Mouse (Mus musculus): ENCODE measurements around the gene Hoxc4. TPM values are rescaled to one million over a fixed set of nuclear protein-coding genes. Genes with fewer than 3 reads are reported as not detected.

Gene Hoxc4
- polyA plus RNA-seq, 1 experiment from 2014 or later, result not detected

- WGBS, result 1% methylated on average over 57 of the region's 61 CpGs
- peaks cover 78% of the 10 kb centered on the region for H3K27me3 ChIP-seq (ENCODE audit: control insufficient read depth, insufficient read depth, low read length)
- peak; percentile 65 for DNase-seq (ENCODE audit: low spot score)
- no peak overlapping the region for H3K27ac ChIP-seq (ENCODE audit: low read depth, low read length)
- H3K4me1 ChIP-seq (replicated peaks; ENCODE audit: control insufficient read depth, insufficient read depth, low read length), result peaks cover 6% of the 10 kb centered on the region; the same call in 1 of the 2 replicates
- peak overlapping the region; percentile 14; the same call in 1 of the 2 replicates for H3K4me3 ChIP-seq (ENCODE audit: low read depth, low read length)
- H3K9ac ChIP-seq (ENCODE audit: low read length), result no peak overlapping the region; the same call in 1 of the 2 replicates
- H3K4me2 ChIP-seq (ENCODE audit: low read depth, low read length, severe bottlenecking), result peak overlapping the region; percentile 40
- H3K36me3 ChIP-seq (ENCODE audit: control insufficient read depth, insufficient read depth, low read length), result no peaks in the 10 kb centered on the region
- H3K9me3 ChIP-seq (ENCODE audit: control insufficient read depth, low read length), result no peaks in the 10 kb centered on the region
- no peak for ATAC-seq (replicated peaks; ENCODE audit: low FRiP score)
Observed at GRCm38 (mm10) chr15:103085831-103086671, 67.3 kb downstream of the Hoxc4 start.

MicroRNAs within 50 kb of the gene (microRNA counts, 519-probe panel; counts per million panel counts)
- microRNA mmu-miR-615-3p (31.2 counts per million), microRNA mmu-miR-615-5p (31.2 counts per million)

Small RNA genes within 50 kb of the gene (microRNA-seq; reads per million reads assigned to microRNA genes)
- gene Mir196a-2 (ENCODE audit: insufficient number of aligned reads), result 4.2 reads per million
- gene Mir615 (ENCODE audit: insufficient number of aligned reads), result 12.6 reads per million, percentile 7 among the genes with 10 or more reads in this experiment

Other genes starting within 250 kb of the Hoxc4 start
- gene Hoxc13, start 97.8 kb upstream of the Hoxc4 start, polyA plus RNA-seq (2014; fragmentation: Nextera tagmentation; extraction: Ambion mirVana), result 0.11 TPM in 1 of 2 replicates, not detected in the other
- not detected in 2 replicates for gene Hoxc12, start 82.2 kb upstream of the Hoxc4 start, polyA plus RNA-seq (2014; fragmentation: Nextera tagmentation; extraction: Ambion mirVana)
- not detected in 2 replicates for gene Hoxc11, start 64.5 kb upstream of the Hoxc4 start, polyA plus RNA-seq (2014; fragmentation: Nextera tagmentation; extraction: Ambion mirVana)
- not detected in 2 replicates for gene Hoxc10, start 52.1 kb upstream of the Hoxc4 start, polyA plus RNA-seq (2014; fragmentation: Nextera tagmentation; extraction: Ambion mirVana)
- gene Hoxc5, start 51.5 kb upstream of the Hoxc4 start, polyA plus RNA-seq (2014; fragmentation: Nextera tagmentation; extraction: Ambion mirVana), result not detected in 2 replicates
- not detected in 2 replicates for gene Hoxc9, start 42.5 kb upstream of the Hoxc4 start, polyA plus RNA-seq (2014; fragmentation: Nextera tagmentation; extraction: Ambion mirVana)
- gene Hoxc8, start 28.3 kb upstream of the Hoxc4 start, polyA plus RNA-seq (2014; fragmentation: Nextera tagmentation; extraction: Ambion mirVana), result not detected in 2 replicates
- gene Hoxc6, start 20.7 kb upstream of the Hoxc4 start, polyA plus RNA-seq (2014; fragmentation: Nextera tagmentation; extraction: Ambion mirVana), result not detected in 2 replicates
- gene Smug1, start 148.2 kb downstream of the Hoxc4 start, polyA plus RNA-seq (2014; fragmentation: Nextera tagmentation; extraction: Ambion mirVana), result 20.5 and 23.3 TPM in 2 replicates
- gene Cbx5, start 220.9 kb downstream of the Hoxc4 start, polyA plus RNA-seq (2014; fragmentation: Nextera tagmentation; extraction: Ambion mirVana), result 214 and 221 TPM in 2 replicates
- gene Hnrnpa1, start 221.5 kb downstream of the Hoxc4 start, polyA plus RNA-seq (2014; fragmentation: Nextera tagmentation; extraction: Ambion mirVana), result 1,395 and 1,473 TPM in 2 replicates
- 6.6 and 7.6 TPM in 2 replicates for gene Nfe2, start 239.5 kb downstream of the Hoxc4 start, polyA plus RNA-seq (2014; fragmentation: Nextera tagmentation; extraction: Ambion mirVana)